Mouse (Mus musculus) thymus, adult 2 months (tissue): ENCODE data around the gene Abca4.

ENCODE experiments used
- CTCF ChIP-seq: fragments of 200-500 bp; IDR thresholded peaks from 2 replicates; pipeline ENCODE4 v1.5.1; 2012; ENCODE audit warnings: mild to moderate bottlenecking, control low read depth, low read length, moderate library complexity, borderline replicate concordance; ENCODE audit not compliant: control insufficient read depth, poor library complexity, insufficient read depth; ENCODE audit errors: extremely low read depth
- POLR2A ChIP-seq: fragments of 200-500 bp; IDR thresholded peaks from 2 replicates; pipeline ENCODE4 v1.6.1; 2012; ENCODE audit warnings: mild to moderate bottlenecking, low read length, control low read depth, moderate library complexity; ENCODE audit not compliant: control insufficient read depth, poor library complexity, insufficient read depth; ENCODE audit errors: extremely low read depth

GRCm38 (mm10) chr3:122184109-122184508 lies 139.9 kb downstream of the Abca4 start:
- TF ChIP-seq CTCF = no peak
- TF ChIP-seq POLR2A = no peak
